Mouse (Mus musculus) WW6 (cell line): ENCODE data around the gene Dnajc28.

Experiments
- DNase-seq: peaks from one replicate; pipeline ENCODE4 v3.0.0-alpha.2; 2013; ENCODE audit warnings: low read depth, low spot score

The Dnajc28 gene

GRCm38 (mm10) chr16:91588703-91589102 lies 30.1 kb downstream of the Dnajc28 start:
- no peak for DNase-seq

- DNase-seq, result no peak
Measured at GRCm38 (mm10) chr16:91587730-91588453, 30.9 kb downstream of the Dnajc28 start.

- no peak for DNase-seq
Measured at GRCm38 (mm10) chr16:91586244-91586643, 32.6 kb downstream of the Dnajc28 start.

GRCm38 (mm10) chr16:91585617-91586016 lies 33.2 kb downstream of the Dnajc28 start:
- DNase-seq, result no peak

- DNase-seq, result no peak
Measured at GRCm38 (mm10) chr16:91582307-91582706, 36.5 kb downstream of the Dnajc28 start.

GRCm38 (mm10) chr16:91578980-91579720 lies 39.7 kb downstream of the Dnajc28 start:
- DNase-seq, result no peak

- no peak for DNase-seq
Measured at GRCm38 (mm10) chr16:91575151-91575550, 43.7 kb downstream of the Dnajc28 start.

GRCm38 (mm10) chr16:91571105-91571504 lies 47.7 kb downstream of the Dnajc28 start:
- no peak for DNase-seq

- DNase-seq, result no peak
Measured at GRCm38 (mm10) chr16:91568960-91569359, 49.9 kb downstream of the Dnajc28 start.

GRCm38 (mm10) chr16:91566002-91566401 lies 52.8 kb downstream of the Dnajc28 start:
- no peak for DNase-seq

GRCm38 (mm10) chr16:91565292-91565951 lies 53.4 kb downstream of the Dnajc28 start:
- no peak for DNase-seq

GRCm38 (mm10) chr16:91564580-91565291 lies 54.1 kb downstream of the Dnajc28 start:
- no peak for DNase-seq
